Mouse (Mus musculus) gastrocnemius, postnatal 25 days (tissue): ENCODE measurements around the gene Olfr600. TPM values are rescaled to one million over a fixed set of nuclear protein-coding genes. Genes with fewer than 3 reads are reported as not detected.
"Not testable (repeated sequence)": the region's sequence is repeated elsewhere in the genome, so short reads cannot be mapped to it uniquely, and the experiment has no call there.

ENCODE experiments used
- DNase-seq: peaks from one replicate; pipeline ENCODE4 v3.0.0; 2022
- long read RNA-seq, 2 experiments: library from polyadenylated mRNA; stranded (forward); transcript quantifications; one replicate each; pipeline ENCODE4 v2.0.0; 2021
- total RNA-seq, 2 experiments: library from RNA; stranded (reverse); gene quantifications; 1 replicate in 1 of 2; 2 replicates in 1 of 2; pipeline ENCODE4 v1.2.3; 2021

Olfr600 gene
- not detected for total RNA-seq
- long read RNA-seq, experiment 1: 0 reads
- long read RNA-seq, experiment 2: 0 reads

DNA sequence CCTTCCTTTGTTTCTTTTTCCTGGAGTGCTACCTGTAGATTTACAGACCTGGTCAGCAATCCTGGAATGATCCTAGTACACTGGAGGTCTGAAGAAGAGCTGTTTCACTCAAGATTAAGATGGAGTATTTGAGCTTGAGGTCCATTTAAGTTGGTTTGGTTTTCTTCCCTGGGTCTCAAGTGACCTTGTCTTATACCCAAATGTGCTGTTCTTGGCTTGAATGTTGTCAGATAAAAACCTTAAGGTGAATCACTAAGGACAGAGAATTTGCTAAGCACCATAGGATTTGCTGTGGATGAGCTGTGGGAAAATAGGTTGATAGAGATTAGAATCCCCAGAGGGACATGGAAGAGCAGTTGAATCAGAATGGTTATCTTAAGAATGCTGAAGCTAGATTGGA is at the start of gene Olfr600:
Olfr600 (minus strand) TSS at position 101 of the 400 bp plus-strand sequence.
- no peak for DNase-seq

DNA sequence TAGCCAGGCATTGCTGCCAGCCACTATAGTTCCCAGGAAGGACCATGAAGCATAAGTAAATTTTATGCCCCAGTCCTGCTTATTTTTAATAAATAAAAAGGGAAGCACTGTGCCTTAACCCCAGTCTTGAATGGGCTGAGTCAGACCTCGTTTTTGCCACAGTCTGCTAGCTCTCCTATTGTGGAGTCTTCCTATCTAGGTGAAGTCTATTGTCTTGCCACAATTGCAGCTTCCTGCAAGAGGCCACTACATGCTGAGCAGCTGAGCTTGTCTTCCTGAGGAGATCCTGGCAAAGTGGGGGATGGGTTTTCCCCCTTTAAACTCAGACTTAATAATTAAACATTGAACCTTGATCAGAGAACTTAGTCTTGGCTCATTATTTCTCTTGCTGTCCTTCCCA is 49.5 kb upstream of the Olfr600 start:
- DNase-seq: no peak

DNA sequence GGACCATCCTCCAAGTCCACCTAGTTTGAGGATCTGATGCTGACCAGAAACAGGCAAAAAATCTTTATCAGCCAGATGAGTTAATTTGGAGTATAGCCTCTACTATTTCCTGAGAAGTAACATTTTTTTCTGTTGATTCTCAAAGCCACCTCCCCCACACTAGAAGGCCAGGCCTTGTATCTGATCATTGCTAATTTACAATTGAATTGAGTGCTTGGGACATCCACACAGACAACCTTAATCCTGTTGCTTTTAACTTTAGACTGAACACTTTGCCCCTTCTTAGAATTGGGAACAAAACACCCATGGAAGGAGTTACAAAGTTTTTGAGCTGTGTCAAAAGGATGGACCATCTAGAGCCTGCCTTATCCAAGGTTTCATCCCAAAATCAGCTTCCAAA is 48.3 kb upstream of the Olfr600 start:
- DNase-seq: no peak

DNA sequence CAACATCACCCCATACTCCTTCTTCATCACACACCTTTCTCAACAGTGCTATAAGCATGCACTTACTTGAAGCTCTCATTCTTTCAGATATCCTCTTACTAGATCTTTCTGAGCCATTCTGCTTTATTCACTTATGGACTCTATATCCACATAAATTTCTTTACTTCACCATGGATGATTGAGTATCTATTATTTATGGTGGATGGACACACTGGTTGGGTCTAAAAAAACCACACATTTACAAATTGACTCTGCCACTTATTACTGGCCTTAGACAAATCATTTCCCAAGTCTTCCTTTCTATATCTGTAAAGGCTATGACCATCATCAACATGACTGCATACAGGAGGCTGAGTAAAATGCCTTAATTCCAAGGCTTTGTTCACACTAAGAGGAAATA is 36.6 kb upstream of the Olfr600 start, which contains the start of gene Olfr603:
Olfr603 (minus strand) TSS at position 101 of the 400 bp plus-strand sequence.
- DNase-seq: no peak

- no peak for DNase-seq
These were observed 13.1 kb upstream of the Olfr600 start, which contains the start of gene Olfr601 for GRCm38 (mm10) chr7:103362555-103362954. TSS of gene Olfr601 (minus strand) at chr7:103362655.

DNA sequence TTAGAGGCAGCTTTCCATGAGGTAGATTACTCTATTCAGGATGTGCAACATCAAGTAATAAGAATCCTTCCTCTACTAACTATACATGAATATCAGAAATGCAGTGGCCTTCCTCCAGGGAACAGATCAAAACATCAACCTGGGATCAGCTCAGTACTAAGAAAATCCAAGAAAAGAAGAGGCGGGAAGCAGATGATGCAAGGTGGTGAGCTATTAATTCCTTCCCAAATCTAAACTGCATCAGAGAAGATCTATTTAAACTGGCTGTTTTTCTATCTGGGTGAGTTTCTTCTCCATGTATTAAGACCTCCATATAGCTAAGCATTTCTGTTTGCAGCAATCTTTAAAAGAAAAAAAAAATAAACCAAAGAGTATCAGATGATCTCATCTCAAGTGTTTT is 13.9 kb downstream of the Olfr600 start, which contains the start of gene Olfr599:
Olfr599 (plus strand) TSS at position 301 of the 400 bp plus-strand sequence.
- no peak for DNase-seq

DNA sequence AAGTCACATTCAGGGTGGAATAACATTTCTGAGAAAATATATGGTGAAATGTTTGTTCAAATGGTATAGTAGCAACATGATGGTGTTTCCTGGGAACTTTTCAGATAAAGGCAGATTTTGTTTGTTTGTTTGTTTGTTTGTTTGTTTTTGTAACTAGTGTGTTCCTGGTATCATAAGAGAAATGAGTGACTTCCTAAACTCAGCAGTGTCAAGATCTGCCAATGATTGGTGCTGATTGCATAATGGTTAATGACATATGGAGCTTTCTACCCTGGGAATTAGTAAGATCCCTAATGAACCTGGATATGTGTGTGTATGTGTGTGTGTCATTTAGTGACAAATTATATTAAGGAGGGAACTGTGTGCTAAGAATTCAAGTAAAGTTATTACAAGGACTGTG is 26.2 kb downstream of the Olfr600 start, which contains the start of gene Olfr598:
Olfr598 (plus strand) TSS at position 301 of the 400 bp plus-strand sequence.
- no peak for DNase-seq

GRCm38 (mm10) chr7:103316015-103316414 is 33.5 kb downstream of the Olfr600 start, which contains the start of gene Olfr597:
TSS of gene Olfr597 (plus strand) at chr7:103316315.
- DNase-seq: not testable (repeated sequence)

DNA sequence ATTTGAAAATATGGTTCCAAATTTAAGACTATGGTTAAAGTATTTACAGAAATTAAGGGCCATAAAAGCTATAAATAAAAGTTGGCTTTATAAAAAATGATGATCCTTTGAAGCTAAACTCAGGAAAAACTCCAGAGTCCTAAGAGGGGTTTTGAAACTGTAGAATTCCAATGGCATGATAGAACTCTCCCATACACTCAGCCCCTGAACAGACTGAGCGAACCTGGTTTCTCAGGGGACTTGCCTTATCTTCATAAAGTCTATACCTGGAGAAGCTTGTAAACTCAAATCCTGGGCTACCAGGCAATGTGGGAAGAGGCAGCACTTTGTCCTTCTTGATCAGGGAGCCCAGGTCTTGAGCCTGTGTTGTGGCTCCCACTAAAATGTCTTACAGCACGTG is 44.1 kb downstream of the Olfr600 start, which contains the start of gene Olfr596:
Olfr596 (plus strand) TSS at position 301 of the 400 bp plus-strand sequence.
- not testable (repeated sequence) for DNase-seq

Other genes with a start within 250 kb of the Olfr600 start
- gene Olfr586, start 224.0 kb downstream of the Olfr600 start, total RNA-seq: not detected
- gene Olfr588-ps1, start 208.8 kb downstream of the Olfr600 start, total RNA-seq: not detected
- gene Olfr589, start 193.3 kb downstream of the Olfr600 start, total RNA-seq: not detected
- gene Olfr591, start 171.3 kb downstream of the Olfr600 start, total RNA-seq: not detected
- gene Olfr592, start 164.9 kb downstream of the Olfr600 start, total RNA-seq: not detected
- gene Olfr593, start 137.8 kb downstream of the Olfr600 start, total RNA-seq: not detected
- not detected for gene Olfr594, start 132.7 kb downstream of the Olfr600 start, total RNA-seq
- gene Usp17ld, start 97.2 kb downstream of the Olfr600 start, total RNA-seq: not detected
- not detected for gene Olfr596, start 44.0 kb downstream of the Olfr600 start, total RNA-seq
- not detected for gene Olfr597, start 33.4 kb downstream of the Olfr600 start, total RNA-seq
- gene Olfr598, start 26.1 kb downstream of the Olfr600 start, total RNA-seq: not detected
- not detected for gene Olfr599, start 13.8 kb downstream of the Olfr600 start, total RNA-seq
- gene Olfr601, start 13.0 kb upstream of the Olfr600 start, total RNA-seq: not detected
- not detected for gene Olfr603, start 36.5 kb upstream of the Olfr600 start, total RNA-seq
- not detected for gene Usp17lc, start 65.4 kb upstream of the Olfr600 start, total RNA-seq
- gene Olfr605, start 95.8 kb upstream of the Olfr600 start, total RNA-seq: not detected
- not detected for gene Olfr606, start 99.4 kb upstream of the Olfr600 start, total RNA-seq
- gene Olfr607, start 114.5 kb upstream of the Olfr600 start, total RNA-seq: not detected
- gene Olfr608, start 120.2 kb upstream of the Olfr600 start, total RNA-seq: not detected
- gene Olfr609, start 148.4 kb upstream of the Olfr600 start, total RNA-seq: not detected
- gene Olfr610, start 162.5 kb upstream of the Olfr600 start, total RNA-seq: not detected
- not detected for gene Olfr611, start 171.2 kb upstream of the Olfr600 start, total RNA-seq
- gene Olfr612, start 193.0 kb upstream of the Olfr600 start, total RNA-seq: not detected
- gene Olfr613, start 198.4 kb upstream of the Olfr600 start, total RNA-seq: not detected
- gene Olfr615, start 206.4 kb upstream of the Olfr600 start, total RNA-seq: not detected
- gene Olfr616, start 219.5 kb upstream of the Olfr600 start, total RNA-seq: not detected
- gene Olfr617, start 223.4 kb upstream of the Olfr600 start, total RNA-seq: not detected
- not detected for gene Olfr618, start 240.4 kb upstream of the Olfr600 start, total RNA-seq